Mouse (Mus musculus): Measurements from ENCODE around the gene Ptk7. TPM values are rescaled to one million over a fixed set of nuclear protein-coding genes. Genes with fewer than 3 reads are reported as not detected.
A peak's percentile ranks its signal among the peaks of the same experiment; 100 is the strongest.

Ptk7 gene
- total and polyA plus RNA-seq, 2 experiments from 2014 or later: 19.7 to 56.6 TPM

DNA sequence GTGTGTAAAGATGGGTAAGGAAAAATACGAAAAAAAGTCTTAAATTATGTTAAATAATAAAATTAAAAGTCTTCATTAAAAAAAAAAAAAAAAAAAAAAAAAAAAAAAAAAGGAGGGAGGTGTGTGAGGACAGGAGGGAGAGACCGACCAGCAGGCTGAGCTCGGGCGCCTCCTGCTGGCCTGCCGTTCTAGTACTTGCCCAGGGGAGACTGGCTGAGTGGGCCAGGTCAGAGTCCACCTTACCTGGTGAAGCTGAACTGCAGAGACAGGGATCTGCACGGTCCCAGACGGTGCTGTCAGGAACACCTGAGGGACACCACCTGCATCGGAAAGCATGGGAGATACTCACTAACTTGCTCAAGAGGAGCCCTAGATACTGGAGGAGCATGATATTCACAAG lies 80.1 kb downstream of the Ptk7 start:
- H3K4me2 ChIP-seq (ENCODE audit: low read depth): no peak overlapping the region
- ATAC-seq (no peak), DNase-seq (peak; percentile 36)
- H3K27ac ChIP-seq (ENCODE audit: low read depth, low read length): no peak overlapping the region
- H3K9ac ChIP-seq: no peak overlapping the region
- H3K36me3 ChIP-seq (ENCODE audit: insufficient read depth): peaks cover 38% of the 10 kb centered on the region
- H3K9me3 ChIP-seq (ENCODE audit: low read length): no peaks in the 10 kb centered on the region
- TF ChIP-seq CTCF (IDR thresholded peaks at IDR 0.05; ENCODE audit: low read depth): peak; percentile 63
- no peaks in the 10 kb centered on the region for H3K27me3 ChIP-seq (ENCODE audit: insufficient read depth, low read length)
- no peak overlapping the region for H3K4me3 ChIP-seq (ENCODE audit: low read depth, low read length)
- WGBS: 25% methylated on average over 8 of the region's 8 CpGs
- H3K4me1 ChIP-seq (ENCODE audit: insufficient read depth): peaks cover 18% of the 10 kb centered on the region

DNA sequence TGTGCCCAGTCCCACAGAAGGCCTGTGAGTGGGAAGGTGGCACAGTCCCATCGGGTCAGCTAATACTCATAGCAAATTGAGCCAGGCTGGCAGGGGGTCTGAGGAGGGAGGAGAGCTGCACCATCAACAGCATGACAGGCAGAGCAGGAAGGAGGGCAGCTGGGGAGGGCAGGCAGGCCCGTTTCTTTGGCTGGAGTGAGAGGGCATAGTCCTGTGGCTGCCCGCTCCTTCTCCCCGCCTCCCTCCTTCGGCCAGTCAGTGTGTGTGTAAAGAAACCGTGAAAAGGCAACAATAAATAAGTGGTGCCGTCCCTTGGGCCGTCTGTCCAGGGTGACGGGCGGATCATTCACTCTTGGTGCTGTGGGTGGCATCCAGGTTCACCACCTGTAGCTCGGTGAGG lies 80.6 kb downstream of the Ptk7 start:
- Histone ChIP-seq H3K4me2 (ENCODE audit: low read depth) (no peak overlapping the region), H3K9ac (no peak overlapping the region), H3K36me3 (ENCODE audit: insufficient read depth) (peaks cover 38% of the 10 kb centered on the region), H3K27ac (ENCODE audit: low read depth, low read length) (no peak overlapping the region), H3K4me3 (ENCODE audit: low read depth, low read length) (no peak overlapping the region), H3K27me3 (ENCODE audit: insufficient read depth, low read length) (no peaks in the 10 kb centered on the region), H3K4me1 (ENCODE audit: insufficient read depth) (peaks cover 14% of the 10 kb centered on the region), H3K9me3 (ENCODE audit: low read length) (no peaks in the 10 kb centered on the region)
- 59% methylated on average over 11 of the region's 11 CpGs for WGBS
- ATAC-seq: no peak
- TF ChIP-seq CTCF (IDR thresholded peaks at IDR 0.05; ENCODE audit: low read depth): no peak
- no peak for DNase-seq

DNA sequence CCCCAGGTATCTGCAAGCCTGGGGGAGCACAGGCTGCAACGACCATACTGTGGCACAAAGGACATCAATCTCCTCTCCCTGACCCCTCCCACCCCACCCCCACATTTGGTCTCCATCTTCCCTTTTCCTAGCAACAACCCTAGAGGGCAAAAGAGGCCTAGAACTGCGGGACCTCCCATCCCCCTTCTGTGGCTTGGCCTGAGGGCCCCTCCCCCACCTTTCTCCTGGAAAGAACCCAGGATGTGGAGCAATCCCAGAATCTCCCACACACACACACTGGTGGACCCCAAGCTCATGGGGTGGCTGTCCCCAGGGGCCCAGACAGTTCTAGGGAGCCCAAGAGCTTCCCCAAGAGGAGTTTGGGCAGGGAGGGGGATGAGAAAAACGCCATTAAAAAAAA lies 81.4 kb downstream of the Ptk7 start:
- Histone ChIP-seq H3K27ac (ENCODE audit: low read depth, low read length) (no peak overlapping the region), H3K4me2 (ENCODE audit: low read depth) (no peak overlapping the region), H3K4me3 (ENCODE audit: low read depth, low read length) (no peak overlapping the region), H3K27me3 (ENCODE audit: insufficient read depth, low read length) (no peaks in the 10 kb centered on the region), H3K9me3 (ENCODE audit: low read length) (no peaks in the 10 kb centered on the region), H3K36me3 (ENCODE audit: insufficient read depth) (peaks cover 43% of the 10 kb centered on the region), H3K4me1 (ENCODE audit: insufficient read depth) (peaks cover 5% of the 10 kb centered on the region), H3K9ac (no peak overlapping the region)
- WGBS: 32% methylated on average over 3 of the region's 3 CpGs
- ATAC-seq (no peak), DNase-seq (no peak)
- TF ChIP-seq CTCF (IDR thresholded peaks at IDR 0.05; ENCODE audit: low read depth): no peak

DNA sequence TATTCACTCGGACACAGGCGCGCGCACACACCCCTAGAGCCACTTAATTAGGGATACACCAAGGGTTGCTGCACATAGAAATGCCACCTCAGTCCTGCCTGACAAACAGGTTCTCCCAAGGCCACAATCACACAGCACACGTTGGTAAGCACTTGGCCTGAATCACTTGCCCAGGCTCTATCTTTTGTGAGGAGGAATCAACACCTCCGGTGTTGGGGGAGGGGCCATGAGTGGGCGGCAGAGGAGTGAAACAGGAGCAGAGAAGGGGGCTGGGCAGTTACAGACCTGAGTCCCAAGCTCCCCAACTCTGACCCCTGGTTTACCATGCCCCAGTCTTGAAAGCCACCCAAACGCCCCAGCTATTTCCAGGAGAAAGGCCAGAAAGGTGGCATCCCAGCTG lies 82.3 kb downstream of the Ptk7 start:
- Histone ChIP-seq H3K4me1 (ENCODE audit: insufficient read depth) (no peaks in the 10 kb centered on the region; the same call in 1 of the 2 replicates), H3K9me3 (ENCODE audit: low read length) (no peaks in the 10 kb centered on the region), H3K36me3 (ENCODE audit: insufficient read depth) (peaks cover 42% of the 10 kb centered on the region), H3K4me2 (ENCODE audit: low read depth) (no peak overlapping the region), H3K27me3 (ENCODE audit: insufficient read depth, low read length) (no peaks in the 10 kb centered on the region), H3K4me3 (ENCODE audit: low read depth, low read length) (no peak overlapping the region), H3K27ac (ENCODE audit: low read depth, low read length) (no peak overlapping the region), H3K9ac (no peak overlapping the region)
- 12% methylated on average over 8 of the region's 8 CpGs for WGBS
- ATAC-seq: no peak
- TF ChIP-seq CTCF (IDR thresholded peaks at IDR 0.05; ENCODE audit: low read depth): no peak
- DNase-seq: no peak

DNA sequence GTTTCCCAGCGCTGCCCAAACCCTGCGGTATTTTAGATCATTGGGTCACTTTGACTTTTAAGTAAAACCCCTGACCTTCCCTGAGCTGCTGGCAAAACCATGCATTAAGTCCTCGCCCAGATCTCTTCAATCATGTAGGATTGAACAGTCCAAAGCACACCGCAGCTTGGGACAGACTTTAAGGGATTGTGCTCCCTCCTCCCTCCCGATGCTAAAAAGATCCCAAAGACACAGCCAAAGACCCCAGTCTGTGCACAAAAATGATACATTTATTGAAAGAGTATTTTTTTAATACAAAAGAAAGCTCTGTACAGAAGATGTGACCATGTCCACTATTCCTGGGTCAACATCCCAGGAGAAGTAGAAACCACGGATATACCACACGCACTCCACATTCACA lies 82.7 kb downstream of the Ptk7 start:
- Histone ChIP-seq H3K9ac (peak overlapping the region; percentile 90), H3K27ac (ENCODE audit: low read depth, low read length) (no peak overlapping the region), H3K36me3 (ENCODE audit: insufficient read depth) (peaks cover 42% of the 10 kb centered on the region), H3K9me3 (ENCODE audit: low read length) (no peaks in the 10 kb centered on the region), H3K4me1 (ENCODE audit: insufficient read depth) (no peaks in the 10 kb centered on the region; the same call in 1 of the 2 replicates), H3K27me3 (ENCODE audit: insufficient read depth, low read length) (no peaks in the 10 kb centered on the region), H3K4me3 (ENCODE audit: low read depth, low read length) (peak overlapping the region; percentile 57), H3K4me2 (ENCODE audit: low read depth) (peak overlapping the region; percentile 73)
- 10% methylated on average over 7 of the region's 7 CpGs for WGBS
- DNase-seq: no peak
- no peak for TF ChIP-seq CTCF (IDR thresholded peaks at IDR 0.05; ENCODE audit: low read depth)
- peak; percentile 2; the same call in 1 of the 2 replicates for ATAC-seq

DNA sequence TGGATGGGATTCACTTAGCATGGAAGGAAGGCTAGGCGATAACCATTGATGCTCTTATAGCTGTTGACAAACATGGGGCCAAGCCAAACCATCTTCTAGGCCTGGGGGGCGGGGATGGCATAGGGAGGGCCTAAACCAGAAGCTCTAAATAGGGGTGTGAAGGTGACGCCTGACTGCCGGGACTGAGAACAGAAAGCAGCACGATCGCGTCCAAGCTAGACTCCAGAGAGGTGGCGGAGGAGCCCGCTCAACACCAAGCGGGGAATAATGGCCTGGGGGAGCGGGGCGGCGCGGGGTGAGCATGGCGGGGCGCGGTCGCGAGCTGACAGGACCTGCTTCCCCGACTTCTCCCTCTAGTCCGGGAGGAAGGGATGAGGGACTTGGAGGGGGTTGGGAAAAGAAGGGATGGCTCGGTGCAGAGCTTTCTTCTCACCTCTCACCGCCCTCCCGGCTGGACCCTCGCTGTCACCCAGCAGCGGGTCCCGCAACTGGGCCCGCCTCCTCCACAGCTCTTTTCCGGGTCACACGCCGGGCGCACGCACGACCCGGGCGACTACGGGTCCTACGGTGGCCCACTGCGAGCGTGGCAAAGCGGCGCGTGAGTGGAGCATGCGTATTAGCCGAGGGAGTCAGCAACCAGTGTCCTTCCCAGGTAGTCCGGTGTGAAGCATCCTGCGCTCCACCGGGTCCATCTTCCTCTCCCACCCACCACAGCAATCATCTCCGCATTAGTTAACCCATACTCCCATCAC lies 83.3 kb downstream of the Ptk7 start, which contains the start of gene Cul9:
TSS of gene Cul9 (minus strand) at position 576 of the 752 bp plus-strand sequence.
- H3K4me2 ChIP-seq (ENCODE audit: low read depth): peak within 1 kb of the TSS; percentile 73
- peak within 1 kb of the TSS; percentile 90 for H3K9ac ChIP-seq
- no peaks in the 10 kb centered on the region for H3K27me3 ChIP-seq (ENCODE audit: insufficient read depth, low read length)
- TF ChIP-seq CTCF (IDR thresholded peaks at IDR 0.05; ENCODE audit: low read depth): no peak
- no peaks in the 10 kb centered on the region; the same call in 1 of the 2 replicates for H3K4me1 ChIP-seq (ENCODE audit: insufficient read depth)
- 0 out of 2 replicates have a peak within 1 kb of the TSS, but pooled peaks have one; percentile 57 for H3K27ac ChIP-seq (ENCODE audit: low read depth, low read length)
- no peaks in the 10 kb centered on the region for H3K9me3 ChIP-seq (ENCODE audit: low read length)
- ATAC-seq (peak; percentile 96), DNase-seq (peak; percentile 89)
- H3K36me3 ChIP-seq (ENCODE audit: insufficient read depth): peaks cover 42% of the 10 kb centered on the region
- 2% methylated on average over 49 of the region's 49 CpGs for WGBS
- peak within 1 kb of the TSS; percentile 57 for H3K4me3 ChIP-seq (ENCODE audit: low read depth, low read length)

DNA sequence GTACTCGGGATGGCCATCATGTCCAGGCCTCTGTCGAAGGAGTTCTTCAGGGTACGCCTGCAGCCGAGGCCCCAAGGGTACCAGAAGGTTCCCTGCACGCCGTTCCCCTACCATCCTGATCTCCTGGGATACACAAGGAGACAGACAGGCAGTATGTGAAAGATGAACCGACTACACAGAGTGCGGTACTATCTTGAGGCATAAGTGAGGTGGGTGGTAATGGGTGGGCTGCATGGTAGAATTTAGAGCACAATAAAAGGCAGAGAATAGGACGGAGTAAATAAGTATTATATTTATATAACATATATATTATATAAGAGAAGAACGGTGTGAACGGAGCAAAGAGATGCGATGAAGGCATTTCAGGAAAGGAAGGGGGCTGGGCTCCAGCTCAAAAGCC lies 85.6 kb downstream of the Ptk7 start:
- no peak overlapping the region for H3K4me3 ChIP-seq (ENCODE audit: low read depth, low read length)
- no peak overlapping the region for H3K9ac ChIP-seq
- no peak overlapping the region for H3K27ac ChIP-seq (ENCODE audit: low read depth, low read length)
- no peak for ATAC-seq
- no peaks in the 10 kb centered on the region; the same call in 1 of the 2 replicates for H3K4me1 ChIP-seq (ENCODE audit: insufficient read depth)
- 92% methylated on average over 12 of the region's 12 CpGs for WGBS
- H3K27me3 ChIP-seq (ENCODE audit: insufficient read depth, low read length): no peaks in the 10 kb centered on the region
- TF ChIP-seq CTCF (IDR thresholded peaks at IDR 0.05; ENCODE audit: low read depth): no peak
- no peak for DNase-seq
- no peaks in the 10 kb centered on the region for H3K9me3 ChIP-seq (ENCODE audit: low read length)
- H3K4me2 ChIP-seq (ENCODE audit: low read depth): no peak overlapping the region
- peaks cover 45% of the 10 kb centered on the region for H3K36me3 ChIP-seq (ENCODE audit: insufficient read depth)

Data from forebrain, postnatal 0 days (tissue).